Mouse (Mus musculus): ENCODE measurements around the gene Phf21a.

DNA sequence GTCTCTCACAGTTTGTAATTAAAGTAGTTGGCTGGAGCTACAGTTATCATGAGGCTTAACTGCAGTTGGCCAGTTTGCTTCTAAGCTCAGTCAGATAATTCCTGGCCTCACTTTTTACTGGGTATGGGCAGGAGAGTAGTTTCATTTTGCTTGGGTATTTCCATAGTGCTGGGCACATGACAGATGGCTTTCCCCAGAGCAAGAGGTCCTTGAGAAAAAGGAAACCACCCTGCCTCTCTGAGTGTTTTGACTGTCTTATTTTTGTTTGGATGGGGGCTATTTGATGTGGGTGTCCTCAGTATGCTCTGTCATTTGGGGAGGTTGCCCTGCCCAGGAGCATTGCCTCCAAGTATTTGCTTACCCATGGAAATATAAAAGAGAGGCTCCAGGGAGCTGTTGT is 249.5 kb downstream of the Phf21a start:
- TF ChIP-seq CTCF (IDR thresholded peaks at IDR 0.05; ENCODE audit: extremely low read depth, insufficient read length, insufficient replicate concordance, low read depth, low read length) (no peak), POLR2A (IDR thresholded peaks at IDR 0.05; ENCODE audit: low read depth, low read length) (no peak)

All from small intestine, adult 2 months (tissue).